Mouse (Mus musculus) lung, adult 2 months (tissue): ENCODE results near the gene Pcna.

ENCODE experiments used
- CTCF ChIP-seq: fragments of 200-500 bp; IDR thresholded peaks from 2 replicates; pipeline ENCODE4 v1.5.1; 2011; ENCODE audit warnings: mild to moderate bottlenecking, low read length, control low read depth; ENCODE audit not compliant: insufficient read depth
- POLR2A ChIP-seq: fragments of 200-500 bp; IDR thresholded peaks from 2 replicates; pipeline ENCODE4 v1.6.1; 2011; ENCODE audit warnings: low read depth, mild to moderate bottlenecking, control low read depth, low read length, borderline replicate concordance; ENCODE audit errors: extremely low read depth

DNA sequence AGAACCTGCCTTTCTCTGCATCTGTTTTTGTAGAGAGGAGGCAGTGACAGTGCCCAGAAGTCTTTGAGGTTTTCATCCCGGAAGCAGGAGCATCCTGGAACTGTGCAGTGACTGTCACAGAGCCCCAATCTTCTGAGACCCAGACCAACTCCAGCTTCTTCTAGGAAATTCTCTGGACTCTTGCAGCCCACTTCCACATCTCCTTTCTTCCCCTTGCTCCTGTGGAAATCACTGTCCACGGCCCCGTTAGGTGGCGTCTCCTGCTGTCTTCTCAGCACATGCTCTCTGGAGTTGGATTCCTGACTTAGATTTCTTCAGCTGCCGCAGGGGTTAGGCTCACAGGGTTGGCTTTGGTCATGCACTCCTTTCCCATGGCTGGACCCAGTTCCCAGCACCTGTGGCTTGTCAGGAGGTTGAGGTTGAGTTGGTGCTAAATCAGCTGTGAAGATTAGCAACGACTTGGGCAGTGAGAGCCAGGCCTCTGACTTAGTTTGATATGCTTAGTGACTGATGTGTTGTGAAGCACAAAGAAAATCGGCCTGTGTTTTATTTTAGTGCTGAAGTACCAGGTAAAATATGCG lies 25.2 kb upstream of the Pcna start:
- TF ChIP-seq CTCF (no peak), POLR2A (no peak)
